Mouse (Mus musculus) hematopoietic multipotent progenitor cell, adult 10-12 weeks (in vitro differentiated cells): ENCODE measurements around the gene Kif2b. TPM values are rescaled to one million over a fixed set of nuclear protein-coding genes. Genes with fewer than 3 reads are reported as not detected.

ENCODE experiments used
- polyA plus RNA-seq: library from polyadenylated mRNA; stranded (reverse); fragments of >175 nt; gene quantifications from 2 replicates; pipeline ENCODE4 v1.2.3, GENCODE M21; 2012; ENCODE audit warnings: low replicate concordance

The Kif2b gene
- not detected in 2 replicates for polyA plus RNA-seq

DNA sequence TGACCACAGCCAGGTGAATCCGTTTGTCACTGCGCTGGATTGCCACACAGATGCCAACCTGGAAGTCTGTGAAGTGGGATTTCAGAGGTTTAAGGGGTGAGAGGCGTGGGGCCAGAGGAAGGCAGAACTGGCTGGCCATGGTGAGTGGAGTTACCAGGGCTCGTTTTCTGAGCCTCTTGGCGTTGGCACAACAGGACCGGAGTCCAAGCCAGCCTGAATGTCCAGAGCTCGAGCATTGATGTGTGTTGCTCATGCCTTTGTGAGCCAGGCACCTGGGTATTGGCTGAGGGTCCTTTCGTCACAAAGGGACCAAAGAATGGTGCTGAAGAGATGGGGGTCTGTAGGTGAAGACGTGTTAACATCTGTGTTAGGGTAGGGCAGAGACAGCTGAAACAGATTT is at the start of gene Kif2b:
TSS of gene Kif2b (minus strand) at position 242 of the 400 bp plus-strand sequence.

